Mouse (Mus musculus): ENCODE measurements around the gene Cby3. TPM values are rescaled to one million over a fixed set of nuclear protein-coding genes. Genes with fewer than 3 reads are reported as not detected.
"Not testable (repeated sequence)": the region's sequence is repeated elsewhere in the genome, so short reads cannot be mapped to it uniquely, and the experiment has no call there.

Gene Cby3
- not detected for total RNA-seq (2021)
- long read RNA-seq, experiment 1 = 0 reads
- long read RNA-seq, experiment 2 = 0 reads

- DNase-seq = no peak
Measured at GRCm38 (mm10) chr11:50354162-50354561, at the start of gene Cby3. Gene Cby3, plus strand, starts transcription at chr11:50354462.

- DNase-seq = no peak
Measured at GRCm38 (mm10) chr11:50312803-50313202, 41.5 kb upstream of the Cby3 start.

- not testable (repeated sequence) for DNase-seq
Measured at GRCm38 (mm10) chr11:50319343-50319742, 34.9 kb upstream of the Cby3 start.

- DNase-seq = no peak
Measured at GRCm38 (mm10) chr11:50321239-50321638, 33.0 kb upstream of the Cby3 start.

GRCm38 (mm10) chr11:50322345-50322744 is 31.9 kb upstream of the Cby3 start:
- no peak for DNase-seq

GRCm38 (mm10) chr11:50323843-50324242 is 30.4 kb upstream of the Cby3 start:
- DNase-seq = no peak

- DNase-seq = peak; percentile 59 to 73
Measured at GRCm38 (mm10) chr11:50324751-50325471, 29.4 kb upstream of the Cby3 start.

- peak; percentile 97 for DNase-seq
Measured at GRCm38 (mm10) chr11:50325496-50326301, 28.6 kb upstream of the Cby3 start, which contains the start of gene Canx. Gene Canx, minus strand, starts transcription at chr11:50325673.

- no peak for DNase-seq
Measured at GRCm38 (mm10) chr11:50326302-50326966, 27.8 kb upstream of the Cby3 start.

- no peak for DNase-seq
Measured at GRCm38 (mm10) chr11:50328075-50328625, 26.1 kb upstream of the Cby3 start.

- no peak for DNase-seq
Measured at GRCm38 (mm10) chr11:50329378-50329777, 24.9 kb upstream of the Cby3 start.

- DNase-seq = peak in 1 of 2 experiments; percentile 41
Measured at GRCm38 (mm10) chr11:50333181-50333580, 21.1 kb upstream of the Cby3 start.

- no peak for DNase-seq
Measured at GRCm38 (mm10) chr11:50336126-50336525, 18.1 kb upstream of the Cby3 start.

GRCm38 (mm10) chr11:50336891-50337290 is 17.4 kb upstream of the Cby3 start:
- DNase-seq = no peak

GRCm38 (mm10) chr11:50345486-50345885 is 8.8 kb upstream of the Cby3 start:
- DNase-seq = no peak

- no peak for DNase-seq
Measured at GRCm38 (mm10) chr11:50346256-50347032, 7.8 kb upstream of the Cby3 start.

GRCm38 (mm10) chr11:50352177-50352576 is 2.1 kb upstream of the Cby3 start:
- no peak for DNase-seq

GRCm38 (mm10) chr11:50354851-50355250 is 589 bp downstream of the Cby3 start:
- no peak for DNase-seq

GRCm38 (mm10) chr11:50355395-50355794 is 1.1 kb downstream of the Cby3 start:
- no peak for DNase-seq

- peak; percentile 20 to 35 for DNase-seq
Measured at GRCm38 (mm10) chr11:50358950-50359861, 4.9 kb downstream of the Cby3 start.
